Mouse (Mus musculus): ENCODE measurements at regions not wholly inside any gene's neighbourhood (a gene's known extent, or its start where the extent isn't known, plus 50 kb on each side); places are given as distances from the start of the nearest gene placed in this dataset.

DNA sequence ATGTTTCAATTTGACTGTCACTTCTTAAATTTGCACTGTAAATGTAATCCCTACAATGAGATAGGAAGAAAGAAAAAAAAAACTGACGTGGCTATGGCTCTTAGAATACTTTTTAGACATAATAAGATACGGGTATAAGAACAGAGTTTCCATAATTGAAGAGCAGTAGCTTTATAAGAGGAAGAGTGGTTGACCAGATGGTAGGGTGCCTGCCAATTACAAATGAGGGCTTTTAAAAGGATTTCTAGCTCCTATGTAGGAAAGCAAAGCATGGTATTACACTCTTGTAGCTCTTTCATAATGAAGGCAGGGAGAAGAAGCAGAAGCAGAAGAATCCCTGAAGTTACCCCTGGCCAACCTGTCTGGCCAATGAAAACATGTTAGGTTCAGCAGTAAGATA, 239.7 kb upstream of the Car10 start:
- H3K9me3 ChIP-seq (ENCODE audit: control insufficient read depth, low read length) = no peaks in the 10 kb centered on the region
- no peaks in the 10 kb centered on the region for H3K4me1 ChIP-seq (replicated peaks; ENCODE audit: control insufficient read depth, insufficient read depth)
- H3K27ac ChIP-seq (replicated peaks) = no peak overlapping the region
- 72% methylated on average over 2 of the region's 2 CpGs for WGBS
- DNase-seq (ENCODE audit: low spot score) = no peak
- no peak overlapping the region for H3K4me2 ChIP-seq (replicated peaks; ENCODE audit: low read depth)
- H3K9ac ChIP-seq (ENCODE audit: low read length) = no peak overlapping the region
- H3K27me3 ChIP-seq (ENCODE audit: control insufficient read depth, insufficient read depth, low read length) = no peaks in the 10 kb centered on the region
- no peak for TF ChIP-seq EP300 (optimal IDR thresholded peaks at IDR 0.05)
- TF ChIP-seq CTCF (IDR thresholded peaks at IDR 0.05; ENCODE audit: low read depth) = no peak
- no peak overlapping the region for H3K4me3 ChIP-seq (ENCODE audit: low read depth, low read length)
- no peaks in the 10 kb centered on the region for H3K36me3 ChIP-seq (ENCODE audit: control insufficient read depth, insufficient read depth, low read length)
- no peak for ATAC-seq (ENCODE audit: low FRiP score, low TSS enrichment)

DNA sequence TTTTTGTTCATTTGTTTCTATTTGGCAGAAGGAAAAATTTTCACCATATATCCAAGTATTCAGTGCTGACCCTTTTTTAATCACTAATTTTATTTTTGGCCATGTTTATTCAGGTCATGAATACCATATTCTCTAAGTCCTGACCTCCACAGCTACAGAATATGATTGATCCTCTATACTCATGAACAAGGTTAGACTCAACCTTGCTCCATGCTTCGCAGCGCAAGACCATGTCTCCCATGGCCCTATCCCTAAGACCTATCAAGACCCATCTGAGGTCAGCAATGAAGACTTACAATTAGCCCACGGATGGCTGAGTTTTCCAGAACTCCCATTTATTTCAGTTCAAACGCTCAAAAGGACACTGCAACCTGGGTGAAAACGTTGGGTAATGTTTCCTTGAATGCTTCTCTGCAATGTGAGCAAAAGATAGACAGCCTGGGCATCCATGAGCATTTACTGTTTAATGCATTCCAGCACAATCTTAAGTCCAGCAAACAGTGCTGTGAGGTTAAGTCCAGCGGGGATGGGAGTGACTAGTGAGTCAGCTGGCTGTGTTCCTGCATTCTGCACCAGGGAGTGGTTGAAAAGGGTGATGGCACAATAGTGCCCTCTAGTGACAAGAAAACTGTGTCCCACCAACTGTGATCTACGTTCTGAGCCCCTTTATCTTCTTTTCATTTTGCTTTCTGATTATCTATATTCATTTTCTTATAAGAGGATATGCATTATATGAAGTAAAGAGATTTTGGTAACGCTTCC, 208.0 kb upstream of the Car10 start:
- no peaks in the 10 kb centered on the region for H3K9me3 ChIP-seq (ENCODE audit: control insufficient read depth, low read length)
- TF ChIP-seq CTCF (IDR thresholded peaks at IDR 0.05; ENCODE audit: low read depth) = peak; percentile 80
- no peak for TF ChIP-seq EP300 (optimal IDR thresholded peaks at IDR 0.05)
- no peaks in the 10 kb centered on the region for H3K4me1 ChIP-seq (replicated peaks; ENCODE audit: control insufficient read depth, insufficient read depth)
- no peak overlapping the region for H3K27ac ChIP-seq (replicated peaks)
- H3K27me3 ChIP-seq (ENCODE audit: control insufficient read depth, insufficient read depth, low read length) = no peaks in the 10 kb centered on the region
- no peak overlapping the region for H3K4me2 ChIP-seq (replicated peaks; ENCODE audit: low read depth)
- 45% methylated on average over 8 of the region's 8 CpGs for WGBS
- H3K36me3 ChIP-seq (ENCODE audit: control insufficient read depth, insufficient read depth, low read length) = no peaks in the 10 kb centered on the region
- no peak overlapping the region for H3K9ac ChIP-seq (ENCODE audit: low read length)
- DNase-seq (ENCODE audit: low spot score) (peak; percentile 65), ATAC-seq (ENCODE audit: low FRiP score, low TSS enrichment) (peak; percentile 64; the same call in 1 of the 2 replicates)
- no peak overlapping the region for H3K4me3 ChIP-seq (ENCODE audit: low read depth, low read length)

DNA sequence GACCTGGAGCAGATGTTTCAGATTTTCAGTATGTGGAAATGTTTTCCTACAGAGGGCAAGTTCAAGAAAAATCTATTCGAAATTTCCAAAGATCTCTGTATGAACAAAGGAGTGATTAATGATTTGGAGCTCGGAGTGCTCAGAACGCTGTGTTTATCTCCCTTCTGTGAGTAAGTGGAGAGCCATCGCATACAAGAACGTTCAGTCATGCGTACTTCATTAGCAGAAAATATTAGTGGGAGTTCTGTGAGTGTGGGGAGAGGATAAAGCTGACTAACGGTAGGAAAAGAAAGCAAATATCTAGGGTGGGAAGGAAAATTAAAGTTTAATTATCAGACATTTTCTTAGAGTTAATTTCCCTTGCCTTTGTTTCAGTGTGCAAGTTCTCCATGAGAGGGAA, 198.5 kb upstream of the Car10 start:
- H3K4me2 ChIP-seq (replicated peaks; ENCODE audit: low read depth) = no peak overlapping the region

More for the DNA sequence above, 198.5 kb upstream of the Car10 start:
- DNase-seq (ENCODE audit: low spot score) (no peak), ATAC-seq (ENCODE audit: low FRiP score, low TSS enrichment) (no peak)
- no peaks in the 10 kb centered on the region for H3K27me3 ChIP-seq (ENCODE audit: control insufficient read depth, insufficient read depth, low read length)
- H3K4me1 ChIP-seq (replicated peaks; ENCODE audit: control insufficient read depth, insufficient read depth) = no peaks in the 10 kb centered on the region
- H3K9me3 ChIP-seq (ENCODE audit: control insufficient read depth, low read length) = no peaks in the 10 kb centered on the region
- H3K36me3 ChIP-seq (ENCODE audit: control insufficient read depth, insufficient read depth, low read length) = no peaks in the 10 kb centered on the region
- H3K9ac ChIP-seq (ENCODE audit: low read length) = no peak overlapping the region
- H3K4me3 ChIP-seq (ENCODE audit: low read depth, low read length) = no peak overlapping the region
- 22% methylated on average over 7 of the region's 7 CpGs for WGBS
- H3K27ac ChIP-seq (replicated peaks) = no peak overlapping the region
- TF ChIP-seq CTCF (IDR thresholded peaks at IDR 0.05; ENCODE audit: low read depth) = no peak
- no peak for TF ChIP-seq EP300 (optimal IDR thresholded peaks at IDR 0.05)

All from stomach, postnatal 0 days (tissue).